Mouse (Mus musculus): ENCODE measurements at regions not wholly inside any gene's neighbourhood (a gene's known extent, or its start where the extent isn't known, plus 50 kb on each side); places are given as distances from the start of the nearest gene placed in this dataset.

DNA sequence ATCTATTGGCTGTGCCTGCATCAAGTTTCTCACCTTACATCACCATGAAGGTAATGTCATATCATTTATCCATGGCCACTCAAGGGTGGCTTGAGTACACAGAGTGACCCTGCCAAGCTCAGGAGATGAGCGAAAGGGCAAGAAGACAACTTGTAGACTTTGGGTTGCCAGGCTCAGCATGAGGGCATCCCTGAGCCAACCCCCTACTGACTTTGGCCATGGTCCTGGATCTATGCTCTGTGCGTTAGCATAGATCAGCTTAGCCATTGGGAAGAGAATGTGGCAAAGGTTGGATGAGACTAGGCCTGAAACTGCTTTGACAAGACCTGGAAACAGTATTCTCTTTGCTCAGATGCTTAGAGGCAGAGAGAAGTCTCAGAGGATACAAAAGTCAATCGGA is 54.3 kb upstream of the Bcl6 start:
- no peak for ATAC-seq

DNA sequence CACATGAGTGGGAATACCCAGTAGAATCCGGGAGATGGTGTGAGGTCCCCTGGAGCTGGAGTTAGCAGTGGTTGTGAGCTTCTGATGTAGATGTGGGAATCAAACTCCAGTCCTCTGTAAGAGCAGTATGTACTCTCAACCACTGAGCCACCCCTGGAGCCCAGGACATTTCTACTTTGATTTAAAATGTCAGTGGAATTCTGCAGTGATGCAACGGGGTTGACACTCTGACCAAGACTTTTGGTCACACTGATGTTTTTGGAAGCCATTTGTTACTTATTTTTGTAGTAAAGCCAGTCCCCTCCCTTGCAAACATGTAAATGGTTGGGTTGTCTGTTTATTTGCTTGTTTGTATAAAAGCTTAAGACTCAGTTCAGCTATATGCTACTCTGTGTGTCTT is 53.6 kb upstream of the Bcl6 start:
- ATAC-seq: no peak

DNA sequence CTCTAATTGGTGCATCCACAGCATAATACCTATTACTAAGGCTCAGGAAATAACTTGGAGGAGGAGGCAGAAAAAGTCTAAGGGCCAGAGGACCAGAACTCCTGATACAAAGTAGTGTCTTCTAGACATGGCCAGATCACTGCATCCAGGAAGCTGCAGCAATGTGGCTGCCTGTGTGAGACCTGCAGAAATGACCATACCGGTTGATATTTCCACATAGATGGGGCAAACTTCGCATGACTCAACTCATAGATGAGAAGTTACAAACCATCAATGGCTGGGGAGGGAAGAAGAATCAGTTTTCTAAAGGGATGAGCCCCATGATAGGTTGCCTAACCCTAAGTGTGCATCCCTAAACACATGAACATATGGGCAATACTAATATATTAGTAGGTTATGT is 52.8 kb upstream of the Bcl6 start:
- no peak for ATAC-seq

DNA sequence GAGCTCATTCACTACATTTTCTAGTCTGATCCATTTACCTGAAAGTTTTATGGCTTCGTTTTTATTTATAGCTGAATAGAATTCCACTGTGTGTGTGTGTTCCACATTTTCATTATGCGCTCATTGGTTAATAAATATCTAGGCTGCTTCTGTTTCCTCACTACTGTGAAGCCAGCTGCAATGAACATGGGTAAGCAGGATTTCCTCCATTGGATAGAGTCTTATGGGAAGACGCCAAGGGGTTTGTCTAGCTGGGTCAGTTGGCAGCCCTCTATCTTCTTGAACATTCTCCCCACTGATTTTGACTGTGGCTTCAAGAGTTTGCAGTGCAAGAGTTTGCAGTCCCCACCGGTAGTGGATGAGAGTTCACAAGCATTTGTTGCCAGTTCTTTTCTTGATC is 51.1 kb upstream of the Bcl6 start:
- no peak for ATAC-seq
